Mouse (Mus musculus) intestine, postnatal 0 days (tissue): ENCODE measurements around the gene Ccdc122. TPM values are rescaled to one million over a fixed set of nuclear protein-coding genes. Genes with fewer than 3 reads are reported as not detected.
"Not testable (repeated sequence)": the region's sequence is repeated elsewhere in the genome, so short reads cannot be mapped to it uniquely, and the experiment has no call there.

Experiments used
- ATAC-seq: fragments of 200-750 bp; cut with Nextera tagmentation; 2 replicates; pipeline ENCODE4 v1.8.0; 2017; ENCODE audit warnings: mild to moderate bottlenecking, moderate TSS enrichment, moderate library complexity
- H3K27ac ChIP-seq: fragments of 300-500 bp; sonication (generic); 2 replicates; pipeline ENCODE4 v1.5.1; 2014; ENCODE audit warnings: mild to moderate bottlenecking, low read depth, low read length, moderate library complexity
- H3K27me3 ChIP-seq: fragments of 300-500 bp; sonication (generic); replicated peaks from 2 replicates; pipeline ENCODE4 v1.6.1; 2014; ENCODE audit warnings: low read length, mixed read lengths; ENCODE audit not compliant: control insufficient read depth, insufficient read depth
- H3K36me3 ChIP-seq: fragments of 300-500 bp; sonication (generic); 2 replicates; pipeline ENCODE4 v1.6.1; 2014; ENCODE audit warnings: mild to moderate bottlenecking, moderate library complexity; ENCODE audit not compliant: control insufficient read depth, insufficient read depth
- H3K4me1 ChIP-seq: fragments of 300-500 bp; sonication (generic); replicated peaks from 2 replicates; pipeline ENCODE4 v1.6.1; 2014; ENCODE audit warnings: antibody characterized with exemption, low read length, mixed read lengths; ENCODE audit not compliant: control insufficient read depth, insufficient read depth
- H3K4me2 ChIP-seq: fragments of 300-500 bp; sonication (generic); replicated peaks from 2 replicates; pipeline ENCODE4 v1.6.1; 2014; ENCODE audit warnings: low read depth, mild to moderate bottlenecking, moderate library complexity
- H3K4me3 ChIP-seq: fragments of 300-500 bp; sonication (generic); 2 replicates; pipeline ENCODE4 v1.5.1; 2014; ENCODE audit warnings: low read depth, low read length
- H3K9ac ChIP-seq: fragments of 300-500 bp; sonication (generic); 2 replicates; pipeline ENCODE4 v1.6.1; 2014; ENCODE audit warnings: mild to moderate bottlenecking, low read depth, low read length
- H3K9me3 ChIP-seq: fragments of 300-500 bp; sonication (generic); 2 replicates; pipeline ENCODE4 v1.6.1; 2016; ENCODE audit warnings: mixed run types; ENCODE audit not compliant: control insufficient read depth
- CTCF ChIP-seq: sonication (generic); IDR thresholded peaks from 2 replicates; pipeline ENCODE4 v1.5.1; 2016; ENCODE audit warnings: low read depth, mild to moderate bottlenecking, control low read depth, antibody characterized with exemption, moderate library complexity
- WGBS: fragments of 180-500 bp; shearing (Covaris S2); extraction: QIAGEN DNeasy Blood & Tissue Kit; methylation state at CpG from one replicate; pipeline ENCODE4 v1.1.7; 2014; 5-methylcytosine and 5-hydroxymethylcytosine counted together
- polyA plus RNA-seq: library from polyadenylated mRNA; unstranded; fragments of >200 nt; fragmentation: Nextera tagmentation; extraction: Ambion mirVana; gene quantifications from 2 replicates; pipeline ENCODE4 v1.2.1, GENCODE M21; 2015

Ccdc122 gene
- polyA plus RNA-seq, 1 experiment from 2014 or later: 15.0 TPM

GRCm38 (mm10) chr14:77081248-77081647 is 44.7 kb downstream of the Ccdc122 start:
- Histone ChIP-seq H3K4me2 (no peak overlapping the region), H3K27ac (no peak overlapping the region), H3K9me3 (no peaks in the 10 kb centered on the region), H3K27me3 (no peaks in the 10 kb centered on the region), H3K4me3 (no peak overlapping the region), H3K36me3 (no peaks in the 10 kb centered on the region), H3K4me1 (no peaks in the 10 kb centered on the region), H3K9ac (no peak overlapping the region)
- no peak for TF ChIP-seq CTCF
- 92% methylated on average over 5 of the region's 5 CpGs for WGBS
- ATAC-seq: no peak

GRCm38 (mm10) chr14:77100285-77100684 is 63.7 kb downstream of the Ccdc122 start:
- no peak overlapping the region for H3K4me3 ChIP-seq

GRCm38 (mm10) chr14:77110622-77111021 is 74.0 kb downstream of the Ccdc122 start:
- 82% methylated on average over 5 of the region's 5 CpGs for WGBS
- not testable (repeated sequence) for H3K4me2 ChIP-seq

More at GRCm38 (mm10) chr14:77100285-77100684, 63.7 kb downstream of the Ccdc122 start:
- Histone ChIP-seq H3K27ac (no peak overlapping the region), H3K36me3 (no peaks in the 10 kb centered on the region), H3K9ac (no peak overlapping the region), H3K27me3 (no peaks in the 10 kb centered on the region), H3K4me1 (no peaks in the 10 kb centered on the region), H3K4me2 (no peak overlapping the region), H3K9me3 (no peaks in the 10 kb centered on the region)
- no peak for ATAC-seq
- 71% methylated on average over 2 of the region's 2 CpGs for WGBS
- no peak for TF ChIP-seq CTCF

GRCm38 (mm10) chr14:77130612-77131011 is 94.0 kb downstream of the Ccdc122 start:
- H3K9ac ChIP-seq: no peak overlapping the region
- no peak overlapping the region for H3K27ac ChIP-seq
- no peaks in the 10 kb centered on the region for H3K4me1 ChIP-seq
- TF ChIP-seq CTCF: no peak
- 86% methylated on average over 5 of the region's 5 CpGs for WGBS
- H3K9me3 ChIP-seq: no peaks in the 10 kb centered on the region
- no peak for ATAC-seq
- no peak overlapping the region for H3K4me3 ChIP-seq
- no peaks in the 10 kb centered on the region for H3K27me3 ChIP-seq
- no peak overlapping the region for H3K4me2 ChIP-seq
- H3K36me3 ChIP-seq: no peaks in the 10 kb centered on the region

More at GRCm38 (mm10) chr14:77110622-77111021, 74.0 kb downstream of the Ccdc122 start:
- not testable (repeated sequence) for H3K27ac ChIP-seq, H3K27me3 ChIP-seq, H3K9ac ChIP-seq, H3K36me3 ChIP-seq, H3K4me3 ChIP-seq, H3K9me3 ChIP-seq, H3K4me1 ChIP-seq, ATAC-seq

- WGBS: 58% methylated on average over 6 of the region's 6 CpGs
- no peak overlapping the region for H3K4me2 ChIP-seq
- no peaks in the 10 kb centered on the region for H3K36me3 ChIP-seq
- no peaks in the 10 kb centered on the region for H3K27me3 ChIP-seq
- no peak for ATAC-seq
- H3K9me3 ChIP-seq: no peaks in the 10 kb centered on the region
- no peak overlapping the region for H3K27ac ChIP-seq
- no peak overlapping the region for H3K9ac ChIP-seq
- H3K4me3 ChIP-seq: no peak overlapping the region
- no peaks in the 10 kb centered on the region for H3K4me1 ChIP-seq
- TF ChIP-seq CTCF: no peak
These were observed 100.4 kb downstream of the Ccdc122 start for GRCm38 (mm10) chr14:77136936-77137335.

GRCm38 (mm10) chr14:77141324-77142282 is 105.0 kb downstream of the Ccdc122 start:
- peak; percentile 43; the same call in 1 of the 2 replicates for ATAC-seq

More at GRCm38 (mm10) chr14:77141324-77142282, 105.0 kb downstream of the Ccdc122 start:
- no peak overlapping the region for H3K4me3 ChIP-seq
- WGBS: 29% methylated on average over 17 of the region's 17 CpGs
- TF ChIP-seq CTCF: peak; percentile 79
- no peaks in the 10 kb centered on the region for H3K9me3 ChIP-seq
- no peak overlapping the region for H3K4me2 ChIP-seq
- H3K9ac ChIP-seq: no peak overlapping the region
- no peaks in the 10 kb centered on the region for H3K27me3 ChIP-seq
- H3K36me3 ChIP-seq: no peaks in the 10 kb centered on the region
- H3K4me1 ChIP-seq: no peaks in the 10 kb centered on the region
- H3K27ac ChIP-seq: no peak overlapping the region
